Mouse (Mus musculus): Measurements from ENCODE around the gene Gm20388.

- TF ChIP-seq CTCF (IDR thresholded peaks at IDR 0.05; ENCODE audit: low read depth, low read length), result no peak
- no peak for TF ChIP-seq POLR2A (IDR thresholded peaks at IDR 0.05; ENCODE audit: insufficient read depth, low read length)
- no peak for TF ChIP-seq EP300 (IDR thresholded peaks at IDR 0.05; ENCODE audit: insufficient read depth, low read depth, low read length)
Measured at GRCm38 (mm10) chr8:120017349-120017748, 106.7 kb downstream of the Gm20388 start.

Measured in ES-Bruce4 (cell line).